Mouse (Mus musculus) liver, adult 2 months (tissue): Measurements from ENCODE around the gene Gtf2i. TPM values are rescaled to one million over a fixed set of nuclear protein-coding genes. Genes with fewer than 3 reads are reported as not detected.

Experiments
- DNase-seq: peaks from one replicate; pipeline ENCODE4 v3.0.0-alpha.2; 2011; ENCODE audit warnings: low read depth, low spot score; ENCODE audit errors: extremely low read depth
- H3K27ac ChIP-seq: fragments of 200-500 bp; replicated peaks from 2 replicates; pipeline ENCODE4 v1.5.1; 2012; ENCODE audit warnings: low read depth, mild to moderate bottlenecking, control low read depth, inconsistent platforms, low read length; ENCODE audit not compliant: insufficient read depth
- H3K27me3 ChIP-seq: fragments of 200-500 bp; 2 replicates; pipeline ENCODE4 v1.6.1; 2012; ENCODE audit warnings: mild to moderate bottlenecking, moderate library complexity, low read length, inconsistent platforms; ENCODE audit not compliant: control insufficient read depth, insufficient read depth
- H3K36me3 ChIP-seq: fragments of 200-500 bp; 2 replicates; pipeline ENCODE4 v1.6.1; 2012; ENCODE audit warnings: low read length, inconsistent platforms; ENCODE audit not compliant: control insufficient read depth, insufficient read depth
- H3K4me1 ChIP-seq: fragments of 200-500 bp; 2 replicates; pipeline ENCODE4 v1.6.1; 2011; ENCODE audit warnings: low read length; ENCODE audit not compliant: control insufficient read depth, insufficient read depth
- H3K4me3 ChIP-seq: fragments of 200-500 bp; 2 replicates; pipeline ENCODE4 v1.5.1; 2011; ENCODE audit warnings: low read depth, mild to moderate bottlenecking, control low read depth, low read length, moderate library complexity; ENCODE audit not compliant: insufficient read depth
- H3K79me2 ChIP-seq: fragments of 200-500 bp; 2 replicates; pipeline ENCODE4 v1.6.1; 2012; ENCODE audit warnings: inconsistent platforms, mild to moderate bottlenecking, low read length, moderate library complexity; ENCODE audit not compliant: control insufficient read depth, insufficient read depth
- H3K9ac ChIP-seq: fragments of 200-500 bp; 2 replicates; pipeline ENCODE4 v1.6.1; 2012; ENCODE audit warnings: low read depth, mild to moderate bottlenecking, control low read depth, inconsistent platforms, low read length
- CTCF ChIP-seq: fragments of 200-500 bp; IDR thresholded peaks from 2 replicates; pipeline ENCODE4 v1.5.1; 2011; ENCODE audit warnings: low read depth, low read length, control low read depth
- POLR2A ChIP-seq: fragments of 200-500 bp; IDR thresholded peaks from 2 replicates; pipeline ENCODE4 v1.6.1; 2011; ENCODE audit warnings: low read length, control low read depth; ENCODE audit not compliant: insufficient read depth; ENCODE audit errors: extremely low read depth
- WGBS: fragments of 180-500 bp; shearing (Covaris S2); methylation state at CpG from one replicate; pipeline ENCODE4 v1.1.7; 2018; 5-methylcytosine and 5-hydroxymethylcytosine counted together
- polyA plus RNA-seq: library from polyadenylated mRNA; depleted of rRNA; stranded (reverse); fragments of >200 nt; gene quantifications from 2 replicates; pipeline ENCODE4 v1.2.3, GENCODE M21; 2012
- total RNA-seq: library from RNA; depleted of rRNA; stranded (reverse); fragments of >200 nt; gene quantifications from 2 replicates; pipeline ENCODE4 v1.2.3, GENCODE M21; 2014

The Gtf2i gene
- total and polyA plus RNA-seq, 2 experiments: 31.7 to 54.2 TPM

DNA sequence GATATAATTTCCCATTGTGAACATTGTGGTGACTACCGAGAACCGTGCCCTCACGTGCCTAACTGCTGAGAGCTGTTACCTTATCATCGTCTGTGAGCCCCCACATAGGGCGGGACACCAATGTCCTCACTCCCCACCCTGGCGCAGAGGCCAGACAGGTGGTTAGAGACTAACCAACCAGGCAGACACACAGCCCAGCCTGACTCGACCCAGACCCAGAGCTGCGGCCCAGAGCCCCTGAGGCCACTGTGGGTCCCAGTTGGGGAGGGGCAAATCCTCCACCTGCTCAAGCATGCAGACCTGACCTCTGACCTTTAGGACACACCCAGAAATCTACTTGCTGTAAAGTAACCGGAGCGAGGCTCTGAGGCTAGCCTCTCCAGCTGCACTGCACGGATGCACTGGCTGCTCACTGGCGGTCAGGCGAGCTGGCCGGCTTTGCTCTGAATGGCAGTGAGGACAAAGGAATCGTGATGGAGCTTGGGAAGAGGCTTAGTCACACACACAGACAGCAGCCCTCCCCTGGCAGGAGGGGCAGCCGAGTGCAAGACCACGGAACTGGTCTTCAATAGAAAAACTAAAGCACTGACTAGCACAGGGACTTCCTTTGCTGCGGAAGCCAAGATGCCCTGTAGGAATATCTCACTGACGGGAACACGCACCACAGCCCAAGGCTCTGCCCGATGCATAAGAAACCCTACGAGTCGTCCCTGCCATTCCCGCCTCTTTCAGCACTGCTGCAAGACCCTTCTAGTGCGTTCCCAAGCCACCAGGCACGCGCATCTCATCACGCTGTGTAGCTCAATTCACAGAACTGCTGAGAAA, 76.4 kb downstream of the Gtf2i start:
- no peak overlapping the region for H3K9ac ChIP-seq
- peaks cover 42% of the 10 kb centered on the region; the same call in 1 of the 2 replicates for H3K36me3 ChIP-seq
- H3K4me1 ChIP-seq: no peaks in the 10 kb centered on the region
- H3K27ac ChIP-seq: no peak overlapping the region
- H3K27me3 ChIP-seq: no peaks in the 10 kb centered on the region
- DNase-seq: no peak
- TF ChIP-seq POLR2A: no peak
- no peak for TF ChIP-seq CTCF
- H3K79me2 ChIP-seq: no peaks in the 10 kb centered on the region
- no peak overlapping the region for H3K4me3 ChIP-seq
- WGBS: 94% methylated on average over 28 of the region's 28 CpGs

DNA sequence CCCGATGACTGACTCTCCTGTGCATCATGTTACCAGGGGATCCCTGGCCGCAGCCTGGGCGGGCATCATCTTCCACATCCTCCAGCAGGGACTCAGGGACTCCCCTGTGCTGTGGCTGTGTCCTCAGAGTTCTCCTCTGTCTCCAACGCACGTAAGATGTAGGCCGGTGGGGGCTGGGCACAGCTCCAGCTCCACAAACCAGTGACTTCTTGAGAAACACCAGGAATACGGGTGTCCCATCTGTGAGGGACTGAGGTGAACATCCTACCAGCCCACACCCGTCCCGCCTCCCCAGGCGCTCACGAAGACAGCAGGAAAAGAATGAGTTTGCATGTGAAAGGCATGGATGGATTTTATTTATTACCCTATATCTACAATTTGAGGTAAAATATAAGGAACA, 77.1 kb downstream of the Gtf2i start:
- TF ChIP-seq POLR2A (no peak), CTCF (no peak)
- Histone ChIP-seq H3K27ac (no peak overlapping the region), H3K79me2 (no peaks in the 10 kb centered on the region), H3K4me3 (no peak overlapping the region), H3K4me1 (no peaks in the 10 kb centered on the region), H3K36me3 (peaks cover 36% of the 10 kb centered on the region; the same call in 1 of the 2 replicates), H3K9ac (no peak overlapping the region), H3K27me3 (no peaks in the 10 kb centered on the region)
- WGBS: 93% methylated on average over 11 of the region's 11 CpGs
- DNase-seq: no peak

- 84% methylated on average over 6 of the region's 6 CpGs for WGBS
- TF ChIP-seq CTCF (no peak), POLR2A (no peak)
- H3K9ac ChIP-seq: no peak overlapping the region
Measured at GRCm38 (mm10) chr5:134236796-134237195, 77.8 kb downstream of the Gtf2i start.

GRCm38 (mm10) chr5:134236241-134236640, 78.3 kb downstream of the Gtf2i start:
- H3K4me3 ChIP-seq: no peak overlapping the region
- peaks cover 25% of the 10 kb centered on the region; the same call in 1 of the 2 replicates for H3K36me3 ChIP-seq
- no peak for TF ChIP-seq POLR2A
- no peak for TF ChIP-seq CTCF
- no peaks in the 10 kb centered on the region for H3K79me2 ChIP-seq
- no peaks in the 10 kb centered on the region for H3K4me1 ChIP-seq
- WGBS: 36% methylated on average over 3 of the region's 3 CpGs
- peak; percentile 63 for DNase-seq
- no peaks in the 10 kb centered on the region for H3K27me3 ChIP-seq
- no peak overlapping the region for H3K9ac ChIP-seq
- 0 out of 2 replicates have a peak overlapping the region, but pooled peaks have one; percentile 5 for H3K27ac ChIP-seq

More at GRCm38 (mm10) chr5:134236796-134237195, 77.8 kb downstream of the Gtf2i start:
- Histone ChIP-seq H3K27ac (no peak overlapping the region), H3K4me1 (no peaks in the 10 kb centered on the region), H3K27me3 (no peaks in the 10 kb centered on the region), H3K4me3 (no peak overlapping the region), H3K36me3 (peaks cover 29% of the 10 kb centered on the region; the same call in 1 of the 2 replicates), H3K79me2 (no peaks in the 10 kb centered on the region)
- no peak for DNase-seq

- H3K4me1 ChIP-seq: no peaks in the 10 kb centered on the region
- no peak overlapping the region for H3K27ac ChIP-seq
- H3K9ac ChIP-seq: no peak overlapping the region
Measured at GRCm38 (mm10) chr5:134235111-134235510, 79.4 kb downstream of the Gtf2i start.

GRCm38 (mm10) chr5:134234205-134234604, 80.4 kb downstream of the Gtf2i start:
- Histone ChIP-seq H3K36me3 (peaks cover 9% of the 10 kb centered on the region; the same call in 1 of the 2 replicates), H3K27ac (no peak overlapping the region), H3K27me3 (no peaks in the 10 kb centered on the region), H3K4me1 (no peaks in the 10 kb centered on the region), H3K79me2 (no peaks in the 10 kb centered on the region), H3K9ac (no peak overlapping the region), H3K4me3 (no peak overlapping the region)
- DNase-seq: no peak
- TF ChIP-seq POLR2A (no peak), CTCF (no peak)
- 61% methylated on average over 2 of the region's 2 CpGs for WGBS

More at GRCm38 (mm10) chr5:134235111-134235510, 79.4 kb downstream of the Gtf2i start:
- 36% methylated on average over 6 of the region's 6 CpGs for WGBS
- peak; percentile 27 for DNase-seq
- Histone ChIP-seq H3K79me2 (no peaks in the 10 kb centered on the region), H3K27me3 (no peaks in the 10 kb centered on the region), H3K4me3 (no peak overlapping the region), H3K36me3 (peaks cover 18% of the 10 kb centered on the region; the same call in 1 of the 2 replicates)
- TF ChIP-seq POLR2A: no peak
- TF ChIP-seq CTCF: no peak
